Mouse (Mus musculus) ES-Bruce4 (cell line): Measurements from ENCODE around the gene Tagap. TPM values are rescaled to one million over a fixed set of nuclear protein-coding genes. Genes with fewer than 3 reads are reported as not detected.

Experiments used
- H3K27ac ChIP-seq: 2 replicates; pipeline ENCODE4 v1.5.1; 2012; ENCODE audit warnings: low read length, inconsistent platforms; ENCODE audit not compliant: insufficient read depth
- H3K27me3 ChIP-seq: 2 replicates; pipeline ENCODE4 v1.6.1; 2012; ENCODE audit warnings: mild to moderate bottlenecking, low read length, inconsistent platforms; ENCODE audit not compliant: control insufficient read depth, poor library complexity, insufficient read depth, severe bottlenecking
- H3K36me3 ChIP-seq: 2 replicates; pipeline ENCODE4 v1.6.1; 2012; ENCODE audit warnings: inconsistent platforms, mild to moderate bottlenecking, low read length, moderate library complexity; ENCODE audit not compliant: control insufficient read depth, poor library complexity, insufficient read depth, severe bottlenecking
- H3K4me1 ChIP-seq: one replicate; pipeline ENCODE4 v1.8.1; 2011; ENCODE audit warnings: low read length; ENCODE audit not compliant: control insufficient read depth, insufficient read depth
- H3K4me3 ChIP-seq: 2 replicates; pipeline ENCODE4 v1.5.1; 2011; ENCODE audit warnings: low read depth, mild to moderate bottlenecking, low read length
- H3K9ac ChIP-seq: 2 replicates; pipeline ENCODE4 v1.6.1; 2012; ENCODE audit warnings: low read depth, mild to moderate bottlenecking, inconsistent platforms; ENCODE audit not compliant: poor library complexity, severe bottlenecking
- H3K9me3 ChIP-seq: replicated peaks from 2 replicates; pipeline ENCODE4 v1.6.1; 2012; ENCODE audit warnings: mild to moderate bottlenecking, low read length, inconsistent platforms; ENCODE audit not compliant: control insufficient read depth, poor library complexity, insufficient read depth, severe bottlenecking
- CTCF ChIP-seq: IDR thresholded peaks from one replicate; pipeline ENCODE4 v1.8.1; 2011; ENCODE audit warnings: low read depth, low read length
- EP300 ChIP-seq: IDR thresholded peaks from 2 replicates; pipeline ENCODE4 v1.6.1; 2011; ENCODE audit warnings: low read depth, low read length; ENCODE audit not compliant: insufficient read depth
- POLR2A ChIP-seq: IDR thresholded peaks from one replicate; pipeline ENCODE4 v1.8.1; 2011; ENCODE audit warnings: low read length; ENCODE audit not compliant: insufficient read depth
- polyA plus RNA-seq: library from polyadenylated mRNA; stranded (reverse); fragments of >200 nt; gene quantifications from 2 replicates; pipeline ENCODE4 v1.2.4, GENCODE M21; 2011; ENCODE audit warnings: low read depth; ENCODE audit not compliant: missing spikeins, insufficient read depth, insufficient read length

The Tagap gene
- polyA plus RNA-seq: not detected in 2 replicates

GRCm38 (mm10) chr17:7925413-7926160, at the start of gene Tagap:
Gene Tagap (plus strand): TSS chr17:7926000.
- Histone ChIP-seq H3K4me3 (no peak within 1 kb of the TSS), H3K27me3 (no peaks in the 10 kb centered on the region), H3K4me1 (no peaks in the 10 kb centered on the region), H3K9ac (no peak within 1 kb of the TSS), H3K36me3 (no peaks in the 10 kb centered on the region), H3K9me3 (no peaks in the 10 kb centered on the region), H3K27ac (no peak within 1 kb of the TSS)
- TF ChIP-seq POLR2A: no peak
- TF ChIP-seq EP300: no peak
- no peak for TF ChIP-seq CTCF

GRCm38 (mm10) chr17:7876541-7876940, 49.3 kb upstream of the Tagap start:
- Histone ChIP-seq H3K4me1 (no peaks in the 10 kb centered on the region), H3K4me3 (no peak overlapping the region), H3K27me3 (no peaks in the 10 kb centered on the region), H3K36me3 (no peaks in the 10 kb centered on the region), H3K9ac (no peak overlapping the region), H3K27ac (no peak overlapping the region), H3K9me3 (no peaks in the 10 kb centered on the region)
- TF ChIP-seq CTCF (no peak), POLR2A (no peak), EP300 (no peak)

GRCm38 (mm10) chr17:7877191-7877764, 48.5 kb upstream of the Tagap start:
- Histone ChIP-seq H3K9ac (no peak overlapping the region), H3K4me3 (no peak overlapping the region), H3K36me3 (no peaks in the 10 kb centered on the region), H3K27ac (no peak overlapping the region), H3K9me3 (no peaks in the 10 kb centered on the region), H3K4me1 (no peaks in the 10 kb centered on the region), H3K27me3 (no peaks in the 10 kb centered on the region)
- no peak for TF ChIP-seq CTCF
- no peak for TF ChIP-seq POLR2A
- no peak for TF ChIP-seq EP300

GRCm38 (mm10) chr17:7877878-7878277, 47.9 kb upstream of the Tagap start:
- no peaks in the 10 kb centered on the region for H3K9me3 ChIP-seq

GRCm38 (mm10) chr17:7879529-7879928, 46.3 kb upstream of the Tagap start:
- TF ChIP-seq EP300 (no peak), CTCF (no peak), POLR2A (no peak)
- Histone ChIP-seq H3K27me3 (no peaks in the 10 kb centered on the region), H3K9ac (no peak overlapping the region), H3K27ac (no peak overlapping the region), H3K36me3 (no peaks in the 10 kb centered on the region), H3K4me1 (no peaks in the 10 kb centered on the region), H3K4me3 (no peak overlapping the region), H3K9me3 (no peaks in the 10 kb centered on the region)

More at GRCm38 (mm10) chr17:7877878-7878277, 47.9 kb upstream of the Tagap start:
- no peaks in the 10 kb centered on the region for H3K36me3 ChIP-seq
- TF ChIP-seq CTCF: no peak
- no peak for TF ChIP-seq POLR2A
- TF ChIP-seq EP300: no peak
- no peak overlapping the region for H3K9ac ChIP-seq
- H3K4me1 ChIP-seq: no peaks in the 10 kb centered on the region
- no peak overlapping the region for H3K4me3 ChIP-seq
- no peak overlapping the region for H3K27ac ChIP-seq
- H3K27me3 ChIP-seq: no peaks in the 10 kb centered on the region

GRCm38 (mm10) chr17:7883126-7883525, 42.7 kb upstream of the Tagap start:
- TF ChIP-seq POLR2A (no peak), CTCF (no peak), EP300 (no peak)
- no peak overlapping the region for H3K9ac ChIP-seq
- H3K4me1 ChIP-seq: no peaks in the 10 kb centered on the region
- no peak overlapping the region for H3K4me3 ChIP-seq
- no peaks in the 10 kb centered on the region for H3K9me3 ChIP-seq
- H3K36me3 ChIP-seq: no peaks in the 10 kb centered on the region
- no peak overlapping the region for H3K27ac ChIP-seq
- H3K27me3 ChIP-seq: no peaks in the 10 kb centered on the region
